Mouse (Mus musculus) stomach, postnatal 0 days (tissue): ENCODE results near the gene Ffar3.

ENCODE experiments used
- CTCF ChIP-seq: IDR thresholded peaks from 2 replicates; pipeline ENCODE4 v1.5.1; 2016; ENCODE audit warnings: antibody characterized with exemption, low read depth, mild to moderate bottlenecking, moderate library complexity
- EP300 ChIP-seq: optimal IDR thresholded peaks from 2 replicates; pipeline ENCODE3; 2016; ENCODE audit warnings: antibody characterized with exemption

- no peak for TF ChIP-seq CTCF
- no peak for TF ChIP-seq EP300
Measured at GRCm38 (mm10) chr7:30829428-30829827, 26.6 kb downstream of the Ffar3 start.
